Mouse (Mus musculus) gastrocnemius, adult 2 months (tissue): ENCODE measurements around the gene Lekr1. TPM values are rescaled to one million over a fixed set of nuclear protein-coding genes. Genes with fewer than 3 reads are reported as not detected.

ENCODE experiments used
- DNase-seq: peaks from one replicate; pipeline ENCODE4 v3.0.0; 2022
- H3K27ac ChIP-seq: fragments of 200-600 bp; 2 replicates; pipeline ENCODE4 v1.8.1; 2022; ENCODE audit warnings: mild to moderate bottlenecking
- H3K4me3 ChIP-seq: fragments of 200-600 bp; 2 replicates; pipeline ENCODE4 v1.8.1; 2022; ENCODE audit warnings: mild to moderate bottlenecking, moderate library complexity
- CTCF ChIP-seq: fragments of 200-600 bp; IDR thresholded peaks from 2 replicates; pipeline ENCODE4 v1.8.1; 2022; ENCODE audit warnings: antibody characterized with exemption, mild to moderate bottlenecking, moderate library complexity
- intact Hi-C: fragments of 180-260 bp; cut with DNase I; formaldehyde crosslinking; loops from one replicate; pipeline ENCODE4 v1.15.1; 2025
- long read RNA-seq, 2 experiments: library from polyadenylated mRNA; stranded (forward); transcript quantifications; one replicate each; pipeline ENCODE4 v2.0.0; 2021
- total RNA-seq, 2 experiments: library from RNA; stranded (reverse); gene quantifications; 2 replicates each; pipeline ENCODE4 v1.2.3; 2021

Lekr1 gene
- under 1 TPM; 0.23 to 0.31 TPM for total RNA-seq
- long read RNA-seq, experiment 1, partial matches to known transcripts = 0 of 1 reads
- long read RNA-seq, experiment 1, other reads (novel, unspliced or antisense) = 0 of 1 reads
- long read RNA-seq, experiment 2 = 0 reads

GRCm38 (mm10) chr3:65665977-65666766, at the start of gene Lekr1:
Gene Lekr1 (plus strand): TSS chr3:65666228.
- H3K4me3 ChIP-seq = peak within 1 kb of the TSS; percentile 81
- intact Hi-C loops = loop anchor here (10.0 kb wide), 2 partner anchors 269 to 281 kb away; no protein-coding TSS in a partner anchor
- peak within 1 kb of the TSS; percentile 87 for H3K27ac ChIP-seq
- TF ChIP-seq CTCF = no peak
- DNase-seq = peak; percentile 90

DNA sequence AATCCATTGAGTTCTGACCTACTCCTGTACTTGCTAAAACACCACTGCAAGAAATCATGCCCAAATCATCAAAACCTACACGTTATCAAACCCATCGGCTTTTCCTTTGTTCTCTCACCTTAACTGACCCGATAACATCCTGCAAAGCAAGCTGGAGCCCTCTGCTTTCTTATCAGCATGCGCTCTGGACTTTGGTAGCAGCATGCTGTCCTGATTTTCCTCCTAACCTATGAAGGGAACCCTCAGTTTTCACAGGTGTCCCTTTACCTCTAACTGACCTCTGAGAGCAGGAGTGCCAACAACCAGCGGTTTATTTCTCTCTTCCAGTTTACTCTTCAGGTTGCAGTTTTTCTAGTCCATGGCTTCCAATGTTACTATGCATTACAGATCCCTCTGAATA, 48.5 kb upstream of the Lekr1 start:
- intact Hi-C loops = no loop called here
- no peak for TF ChIP-seq CTCF
- Histone ChIP-seq H3K4me3 (no peak overlapping the region), H3K27ac (no peak overlapping the region)
- DNase-seq = no peak

GRCm38 (mm10) chr3:65619340-65619739, 46.7 kb upstream of the Lekr1 start:
- intact Hi-C loops = no loop called here
- no peak overlapping the region for H3K27ac ChIP-seq
- no peak overlapping the region for H3K4me3 ChIP-seq
- DNase-seq = no peak
- TF ChIP-seq CTCF = no peak

DNA sequence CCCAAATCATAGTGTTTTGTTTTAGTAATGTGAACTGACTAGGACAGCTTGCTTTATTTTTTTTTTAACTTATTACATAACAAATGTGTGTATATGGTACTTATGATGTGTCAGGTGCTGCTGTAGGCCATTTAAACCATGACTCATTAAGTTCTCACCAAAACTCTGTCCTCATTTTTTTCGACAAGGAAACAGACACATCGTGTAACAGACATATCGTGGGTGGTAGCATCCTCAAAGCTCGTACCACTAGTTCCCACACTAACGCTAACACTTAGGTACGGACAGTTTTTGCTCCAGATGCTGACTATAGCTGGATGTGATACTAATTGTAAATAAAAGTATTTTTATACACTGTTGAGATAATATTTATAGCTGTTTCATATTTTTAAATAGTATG, 43.0 kb upstream of the Lekr1 start:
- no peak overlapping the region for H3K4me3 ChIP-seq
- intact Hi-C loops = no loop called here
- TF ChIP-seq CTCF = no peak
- no peak for DNase-seq
- no peak overlapping the region for H3K27ac ChIP-seq

GRCm38 (mm10) chr3:65625496-65626289, 40.3 kb upstream of the Lekr1 start:
- peak overlapping the region; percentile 12 for H3K27ac ChIP-seq
- intact Hi-C loops = no loop called here
- no peak for DNase-seq
- H3K4me3 ChIP-seq = peak overlapping the region; percentile 46
- no peak for TF ChIP-seq CTCF

DNA sequence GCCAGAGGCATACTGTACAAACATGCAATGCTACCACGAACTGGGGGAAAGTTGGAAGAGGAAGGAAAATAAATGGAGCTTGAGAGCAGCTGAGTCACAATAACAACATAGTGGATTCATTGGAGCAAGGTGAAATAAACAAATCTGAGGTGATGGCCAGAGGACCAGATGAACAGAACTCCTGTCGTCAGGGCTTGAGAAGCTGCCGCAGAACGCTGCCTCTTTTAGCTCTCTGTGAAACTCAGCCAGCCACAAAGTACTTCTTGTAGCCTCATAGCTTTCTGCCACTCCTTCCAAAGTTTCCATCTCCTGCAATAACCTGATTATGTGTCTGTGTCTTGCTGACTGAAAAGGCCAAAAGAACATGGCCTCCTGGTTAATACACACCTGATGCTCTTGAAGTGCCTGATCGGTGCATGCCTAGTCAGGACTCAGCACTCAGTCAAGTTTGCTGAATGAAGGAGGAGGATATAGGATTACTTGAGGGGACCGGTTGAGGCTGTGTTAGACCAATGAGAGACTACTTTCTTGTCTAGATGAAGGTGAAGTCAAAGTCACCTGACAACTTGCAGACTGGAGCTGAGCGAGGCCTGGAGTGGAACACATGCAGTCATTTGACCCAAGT, 39.6 kb upstream of the Lekr1 start:
- no peak for TF ChIP-seq CTCF
- no peak for DNase-seq
- H3K4me3 ChIP-seq = no peak overlapping the region; the same call in 1 of the 2 replicates
- intact Hi-C loops = no loop called here
- H3K27ac ChIP-seq = peak overlapping the region; percentile 12; the same call in 1 of the 2 replicates

GRCm38 (mm10) chr3:65627021-65627706, 38.9 kb upstream of the Lekr1 start:
- H3K4me3 ChIP-seq = no peak overlapping the region
- intact Hi-C loops = no loop called here
- H3K27ac ChIP-seq = no peak overlapping the region
- no peak for DNase-seq
- TF ChIP-seq CTCF = no peak

- no peak for TF ChIP-seq CTCF
Measured at GRCm38 (mm10) chr3:65627707-65628028, 38.4 kb upstream of the Lekr1 start.

GRCm38 (mm10) chr3:65629565-65630112, 36.4 kb upstream of the Lekr1 start:
- Histone ChIP-seq H3K27ac (no peak overlapping the region), H3K4me3 (no peak overlapping the region)
- intact Hi-C loops = no loop called here
- no peak for DNase-seq
- TF ChIP-seq CTCF = no peak

More at GRCm38 (mm10) chr3:65627707-65628028, 38.4 kb upstream of the Lekr1 start:
- intact Hi-C loops = no loop called here
- Histone ChIP-seq H3K4me3 (no peak overlapping the region), H3K27ac (no peak overlapping the region)
- DNase-seq = no peak

DNA sequence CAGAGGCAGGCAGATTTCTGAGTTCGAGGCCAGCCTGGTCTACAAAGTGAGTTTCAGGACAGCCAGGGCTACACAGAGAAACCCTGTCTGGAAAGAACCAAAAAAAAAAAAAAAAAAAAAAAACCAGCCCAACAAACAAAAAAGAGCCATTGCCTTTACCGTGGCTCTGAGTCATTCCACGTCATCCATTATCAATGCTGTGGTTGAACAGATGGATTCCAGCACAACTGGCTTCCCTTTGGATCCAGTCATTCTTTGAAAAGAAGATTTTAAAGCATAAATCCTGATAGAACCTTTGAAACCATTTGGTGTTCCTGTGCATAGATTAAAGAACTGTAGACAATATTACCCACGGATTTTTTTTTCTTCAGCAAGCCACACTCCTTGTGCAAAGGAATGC, 32.4 kb upstream of the Lekr1 start:
- no peak for TF ChIP-seq CTCF
- no peak overlapping the region for H3K27ac ChIP-seq
- H3K4me3 ChIP-seq = no peak overlapping the region
- no peak for DNase-seq
- intact Hi-C loops = no loop called here

- Histone ChIP-seq H3K4me3 (no peak overlapping the region), H3K27ac (no peak overlapping the region)
- intact Hi-C loops = no loop called here
- no peak for TF ChIP-seq CTCF
- no peak for DNase-seq
Measured at GRCm38 (mm10) chr3:65635983-65636382, 30.0 kb upstream of the Lekr1 start.

DNA sequence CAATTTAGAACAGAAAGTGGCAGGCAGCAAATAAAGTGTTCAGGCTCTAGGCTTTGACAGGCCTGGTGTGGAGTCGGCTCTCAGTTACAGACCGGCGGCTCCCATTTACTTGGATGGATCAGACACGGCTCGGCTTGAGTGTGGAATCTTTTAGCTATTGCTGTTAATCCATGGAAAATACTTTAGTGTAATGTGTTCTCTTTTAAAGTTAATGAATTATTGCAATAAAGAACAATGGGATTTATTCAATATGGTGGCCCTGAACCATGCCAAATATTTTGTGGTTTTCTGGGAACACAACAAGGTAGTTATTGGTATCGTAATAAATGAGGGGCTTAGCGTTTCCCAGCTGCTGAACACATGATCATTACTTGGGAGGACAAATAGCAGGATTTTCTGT, 28.7 kb upstream of the Lekr1 start:
- intact Hi-C loops = no loop called here
- no peak for TF ChIP-seq CTCF
- Histone ChIP-seq H3K27ac (no peak overlapping the region), H3K4me3 (no peak overlapping the region)
- no peak for DNase-seq
